Mouse (Mus musculus) brain, embryonic 18.5 days (tissue): ENCODE data around the gene Olfr1202.

ENCODE experiments used
- DNase-seq: peaks from one replicate; pipeline ENCODE4 v3.0.0-alpha.2; 2012; ENCODE audit warnings: low read depth, low spot score

The Olfr1202 gene

GRCm38 (mm10) chr2:88814196-88814595 is at the start of gene Olfr1202:
Gene Olfr1202, plus strand, starts transcription at chr2:88814496.
- no peak for DNase-seq

- no peak for DNase-seq
Measured at GRCm38 (mm10) chr2:88770388-88770787, 43.9 kb upstream of the Olfr1202 start, which contains the start of gene Olfr1200. Gene Olfr1200, minus strand, starts transcription at chr2:88770488.

- DNase-seq = no peak
Measured at GRCm38 (mm10) chr2:88792736-88793135, 21.6 kb upstream of the Olfr1202 start, which contains the start of gene Olfr1201. Gene Olfr1201, plus strand, starts transcription at chr2:88793036.

DNA sequence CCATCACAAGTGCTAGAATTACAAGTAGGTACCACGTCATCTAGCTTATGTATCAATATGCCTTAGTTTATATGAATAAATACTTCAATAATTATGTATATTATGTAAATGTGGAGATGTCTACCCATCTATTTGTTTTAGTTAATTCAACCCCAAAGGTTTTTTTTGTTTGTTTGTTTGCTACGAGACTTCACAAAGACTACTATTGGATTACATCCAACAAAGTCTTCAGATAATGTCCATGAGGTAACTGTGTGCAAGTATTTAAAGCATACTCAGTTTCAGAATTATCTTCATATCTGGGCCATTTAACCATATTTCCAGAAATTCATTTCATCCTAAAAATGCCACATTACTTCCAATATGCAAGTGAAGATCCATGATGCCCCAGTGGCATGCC is 15.1 kb downstream of the Olfr1202 start, which contains the start of gene Olfr1205:
Gene Olfr1205, plus strand, starts transcription at position 301 of the 400 bp plus-strand sequence.
- DNase-seq = no peak

GRCm38 (mm10) chr2:88838477-88838876 is 24.2 kb downstream of the Olfr1202 start:
- no peak for DNase-seq

GRCm38 (mm10) chr2:88848992-88849391 is 34.7 kb downstream of the Olfr1202 start, which contains the start of gene Olfr1204:
Gene Olfr1204, plus strand, starts transcription at chr2:88849292.
- no peak for DNase-seq

DNA sequence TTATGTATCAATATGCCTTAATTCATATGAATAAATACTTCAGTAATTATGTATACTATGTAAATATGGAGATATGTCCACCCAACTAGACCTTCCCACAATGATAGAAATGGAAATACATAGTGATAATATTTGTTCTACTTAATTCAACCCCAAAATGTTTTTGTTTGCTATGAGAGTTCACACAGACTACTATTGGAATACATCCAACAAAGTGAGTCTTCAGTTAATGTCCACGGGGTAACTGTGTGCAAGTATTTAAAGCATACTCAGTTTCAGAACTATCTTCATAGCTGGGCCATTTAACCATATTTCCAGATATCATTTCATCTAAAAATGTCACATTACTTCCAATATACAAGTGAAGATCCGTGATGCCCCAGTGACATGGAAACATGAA is 48.6 kb downstream of the Olfr1202 start, which contains the start of gene Olfr1206:
Gene Olfr1206, plus strand, starts transcription at position 301 of the 400 bp plus-strand sequence.
- no peak for DNase-seq
